Mouse (Mus musculus) c-Kit-positive CD71-positive TER-119-positive erythroid progenitor cells, embryonic 14.5 days (primary cell): ENCODE measurements around the gene Vmn1r25.
"Not testable (repeated sequence)": the region's sequence is repeated elsewhere in the genome, so short reads cannot be mapped to it uniquely, and the experiment has no call there.

ENCODE experiments used
- DNase-seq: peaks from one replicate; pipeline ENCODE4 v3.0.0-alpha.2; 2013; ENCODE audit warnings: low spot score

Gene Vmn1r25

DNA sequence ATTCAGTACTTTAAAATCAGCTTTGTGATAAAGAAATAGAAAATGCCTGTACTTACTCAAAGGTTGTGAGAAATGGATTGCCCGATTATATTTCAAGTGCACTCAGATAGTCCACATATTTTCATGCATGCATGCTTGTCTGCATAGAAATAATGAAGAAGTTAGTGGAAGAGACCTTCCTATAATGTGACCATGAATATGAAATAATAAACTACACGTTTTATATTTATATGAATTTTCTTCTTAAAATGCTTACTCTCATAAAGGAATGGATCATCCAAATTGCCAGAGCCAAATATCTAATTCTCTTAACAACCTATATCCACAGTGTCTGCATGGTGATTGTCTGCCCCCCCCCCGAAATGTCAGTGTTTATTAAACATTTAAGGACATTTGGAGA lies at the start of gene Vmn1r25:
Vmn1r25 (minus strand) TSS at position 101 of the 400 bp plus-strand sequence.
- no peak for DNase-seq

DNA sequence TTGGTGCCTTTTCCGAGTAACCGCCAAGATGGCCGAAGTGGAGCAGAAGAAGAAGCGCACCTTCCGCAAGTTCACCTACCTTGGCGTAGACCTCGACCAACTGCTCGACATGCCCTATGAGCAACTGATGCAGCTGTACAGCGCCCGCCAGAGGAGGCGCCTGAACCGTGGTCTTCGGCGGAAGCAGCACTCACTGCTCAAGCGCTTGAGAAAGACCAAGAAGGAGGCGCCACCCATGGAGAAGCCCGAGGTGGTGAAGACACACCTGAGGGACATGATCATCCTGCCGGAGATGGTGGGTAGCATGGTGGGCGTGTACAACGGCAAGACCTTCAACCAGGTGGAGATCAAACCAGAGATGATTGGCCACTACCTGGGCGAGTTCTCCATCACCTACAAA lies 36.9 kb upstream of the Vmn1r25 start:
- DNase-seq: not testable (repeated sequence)

DNA sequence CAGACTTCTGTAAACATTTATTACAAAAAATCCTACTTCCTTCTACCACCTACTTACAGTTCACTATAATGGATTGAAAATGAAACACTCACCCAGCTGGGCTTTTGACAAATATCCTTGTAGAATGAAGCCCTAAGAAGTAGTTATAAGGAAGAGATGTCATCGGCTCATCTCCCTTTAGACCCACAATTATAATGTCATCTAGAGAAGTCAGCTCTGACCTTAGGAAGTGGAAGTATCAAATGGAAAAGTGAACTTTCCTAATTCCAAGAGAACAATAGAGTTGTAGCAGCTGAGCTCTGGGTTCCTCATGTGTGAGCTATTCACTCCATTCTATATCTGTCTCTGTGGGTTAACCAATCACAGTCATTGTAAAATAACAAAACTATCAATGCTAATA lies 34.4 kb upstream of the Vmn1r25 start, which contains the start of gene Vmn1r26:
Vmn1r26 (minus strand) TSS at position 101 of the 400 bp plus-strand sequence.
- no peak for DNase-seq

DNA sequence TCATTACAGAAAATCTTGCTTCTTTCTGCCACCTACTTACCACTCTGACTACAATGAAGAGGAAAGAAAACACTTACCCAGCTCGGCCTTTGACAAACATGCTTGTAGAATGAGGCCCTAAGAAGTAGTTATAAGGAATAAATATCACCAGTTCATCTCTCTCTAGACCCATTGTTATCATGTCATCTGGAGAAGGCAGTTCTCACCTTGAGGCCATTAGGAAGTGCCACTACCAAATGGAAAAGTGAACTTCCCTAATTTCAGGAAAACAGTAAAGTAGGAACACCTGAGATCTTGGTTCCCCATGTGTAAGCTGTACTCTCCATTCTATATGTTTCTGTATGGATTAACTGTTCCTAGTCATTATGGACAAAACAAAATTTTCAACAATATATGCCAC lies 19.2 kb downstream of the Vmn1r25 start, which contains the start of gene Vmn1r24:
Vmn1r24 (minus strand) TSS at position 101 of the 400 bp plus-strand sequence.
- DNase-seq: not testable (repeated sequence)
